Mouse (Mus musculus): ENCODE measurements around the gene Fbxo2.

Fbxo2 gene

GRCm38 (mm10) chr4:148143721-148144120, 16.7 kb upstream of the Fbxo2 start:
- no peak for DNase-seq (ENCODE audit: low spot score)

GRCm38 (mm10) chr4:148147714-148148113, 12.7 kb upstream of the Fbxo2 start:
- DNase-seq (ENCODE audit: low spot score), result no peak

- no peak for DNase-seq (ENCODE audit: low spot score)
Observed at GRCm38 (mm10) chr4:148149540-148149939, 10.9 kb upstream of the Fbxo2 start.

- DNase-seq (ENCODE audit: low spot score), result no peak
Observed at GRCm38 (mm10) chr4:148150242-148150641, 10.2 kb upstream of the Fbxo2 start.

- DNase-seq (ENCODE audit: low spot score), result no peak
Observed at GRCm38 (mm10) chr4:148150953-148151266, 9.5 kb upstream of the Fbxo2 start.

GRCm38 (mm10) chr4:148151267-148152168, 8.9 kb upstream of the Fbxo2 start, which contains the start of gene Fbxo6:
Gene Fbxo6, minus strand, starts transcription at chr4:148152140.
- DNase-seq (ENCODE audit: low spot score), result peak; percentile 43

- DNase-seq (ENCODE audit: low spot score), result no peak
Observed at GRCm38 (mm10) chr4:148152547-148152946, 7.9 kb upstream of the Fbxo2 start.

GRCm38 (mm10) chr4:148154006-148154405, 6.4 kb upstream of the Fbxo2 start:
- no peak for DNase-seq (ENCODE audit: low spot score)

GRCm38 (mm10) chr4:148154982-148155381, 5.4 kb upstream of the Fbxo2 start:
- no peak for DNase-seq (ENCODE audit: low spot score)

- no peak for DNase-seq (ENCODE audit: low spot score)
Observed at GRCm38 (mm10) chr4:148158436-148159348, 1.7 kb upstream of the Fbxo2 start.

GRCm38 (mm10) chr4:148159544-148160435, 631 bp upstream of the Fbxo2 start:
- DNase-seq (ENCODE audit: low spot score), result peak; percentile 67

GRCm38 (mm10) chr4:148164002-148164439, 3.6 kb downstream of the Fbxo2 start:
- DNase-seq (ENCODE audit: low spot score), result peak; percentile 28

- DNase-seq (ENCODE audit: low spot score), result no peak
Observed at GRCm38 (mm10) chr4:148164461-148164860, 4.0 kb downstream of the Fbxo2 start.

- DNase-seq (ENCODE audit: low spot score), result no peak
Observed at GRCm38 (mm10) chr4:148165551-148165950, 5.1 kb downstream of the Fbxo2 start.

GRCm38 (mm10) chr4:148166431-148166830, 6.0 kb downstream of the Fbxo2 start:
- DNase-seq (ENCODE audit: low spot score), result no peak

GRCm38 (mm10) chr4:148166986-148167385, 6.6 kb downstream of the Fbxo2 start:
- no peak for DNase-seq (ENCODE audit: low spot score)

GRCm38 (mm10) chr4:148168287-148168686, 7.9 kb downstream of the Fbxo2 start:
- no peak for DNase-seq (ENCODE audit: low spot score)

GRCm38 (mm10) chr4:148169586-148169985, 9.2 kb downstream of the Fbxo2 start:
- no peak for DNase-seq (ENCODE audit: low spot score)

GRCm38 (mm10) chr4:148170842-148171241, 10.4 kb downstream of the Fbxo2 start:
- no peak for DNase-seq (ENCODE audit: low spot score)

GRCm38 (mm10) chr4:148171261-148171660, 10.8 kb downstream of the Fbxo2 start:
- no peak for DNase-seq (ENCODE audit: low spot score)

- no peak for DNase-seq (ENCODE audit: low spot score)
Observed at GRCm38 (mm10) chr4:148173811-148174494, 13.5 kb downstream of the Fbxo2 start.
